Mouse (Mus musculus) MEL (cell line): Measurements from ENCODE around the gene Chil1.

ENCODE experiments used
- CTCF ChIP-seq, 3 experiments: IDR thresholded peaks in 2 of 3; conservative IDR thresholded peaks in 1 of 3; 2 replicates each; pipeline ENCODE4 v1.5.1; 2011 to 2012; ENCODE audit warnings: low read length in 3 of 3, low read depth in 2 of 3, mild to moderate bottlenecking in 2 of 3, improper control_type of control experiment in 1 of 3, inconsistent platforms in 1 of 3, mixed read lengths in 1 of 3, moderate library complexity in 1 of 3; ENCODE audit not compliant: control insufficient read depth in 1 of 3, insufficient read depth in 1 of 3, poor library complexity in 1 of 3, severe bottlenecking in 1 of 3
- GATA1 ChIP-seq: IDR thresholded peaks from 2 replicates; pipeline ENCODE4 v1.6.1; 2011; ENCODE audit warnings: low read depth, low read length, improper control_type of control experiment
- JUND ChIP-seq: IDR thresholded peaks from 2 replicates; pipeline ENCODE4 v1.6.1; 2011; ENCODE audit warnings: low read depth, mild to moderate bottlenecking, improper control_type of control experiment, low read length
- MAZ ChIP-seq: IDR thresholded peaks from 2 replicates; pipeline ENCODE4 v1.6.1; 2012; ENCODE audit warnings: low read depth, mild to moderate bottlenecking, inconsistent platforms, low read length, improper control_type of control experiment
- NELFE ChIP-seq: IDR thresholded peaks from 2 replicates; pipeline ENCODE4 v1.6.1; 2011; ENCODE audit warnings: low read depth, low read length, improper control_type of control experiment
- POLR2A ChIP-seq, 2 experiments: IDR thresholded peaks; 2 replicates each; pipeline ENCODE4 v1.6.1; 2011 to 2012; ENCODE audit warnings: low read length in 2 of 2, mild to moderate bottlenecking in 2 of 2, control low read depth in 1 of 2, improper control_type of control experiment in 1 of 2, low read depth in 1 of 2, moderate library complexity in 1 of 2; ENCODE audit not compliant: control insufficient read depth in 1 of 2, insufficient read depth in 1 of 2, poor library complexity in 1 of 2
- UBTF ChIP-seq: IDR thresholded peaks from 2 replicates; pipeline ENCODE4 v1.6.1; 2012; ENCODE audit warnings: low read depth, mild to moderate bottlenecking, inconsistent platforms, low read length, improper control_type of control experiment, moderate library complexity, borderline replicate concordance; ENCODE audit not compliant: insufficient read depth
- ZC3H11A ChIP-seq: IDR thresholded peaks from 2 replicates; pipeline ENCODE4 v1.6.1; 2012; ENCODE audit warnings: low read depth, mild to moderate bottlenecking, inconsistent platforms, low read length, improper control_type of control experiment

DNA sequence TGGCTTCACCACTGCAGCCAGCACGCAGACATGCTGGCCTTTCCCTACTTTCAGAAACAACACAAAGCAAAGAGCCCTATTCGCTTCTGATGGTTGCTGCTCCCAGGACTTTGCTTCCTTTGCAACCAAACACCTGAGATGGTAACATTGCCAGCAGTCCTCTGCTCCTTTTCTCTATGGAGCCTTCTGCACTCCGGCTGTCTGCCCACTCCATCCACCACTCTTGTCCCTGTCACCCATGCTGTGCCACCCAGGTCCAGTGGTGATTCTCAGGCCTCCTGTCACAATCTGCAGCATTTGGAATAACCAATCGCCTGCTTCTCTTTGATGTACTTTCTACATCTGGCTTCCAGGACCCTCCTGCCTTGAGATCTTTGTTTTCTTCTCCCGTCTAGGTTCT is 43.4 kb downstream of the Chil1 start:
- TF ChIP-seq NELFE, result no peak
- no peak for TF ChIP-seq JUND
- no peak for TF ChIP-seq UBTF
- TF ChIP-seq POLR2A (IDR thresholded peaks at IDR 0.05; ENCODE audit: control insufficient read depth in 1 of 2, insufficient read depth in 1 of 2, low read depth in 1 of 2, low read length in 2 of 2, poor library complexity in 1 of 2), result no peak
- TF ChIP-seq CTCF (IDR thresholded peaks at IDR 0.05 in 2 of 3, conservative IDR thresholded peaks at IDR 0.05 in 1 of 3; ENCODE audit: control insufficient read depth in 1 of 3, insufficient read depth in 1 of 3, low read depth in 2 of 3, low read length in 3 of 3, poor library complexity in 1 of 3, severe bottlenecking in 1 of 3), result no peak
- no peak for TF ChIP-seq MAZ
- no peak for TF ChIP-seq ZC3H11A
- TF ChIP-seq GATA1, result no peak
